Mouse (Mus musculus): Measurements from ENCODE around the gene Slc22a29. TPM values are rescaled to one million over a fixed set of nuclear protein-coding genes. Genes with fewer than 3 reads are reported as not detected.

The Slc22a29 gene
- polyA plus RNA-seq, 1 experiment from 2014 or later: 0.45 TPM

Other genes starting within 250 kb of the Slc22a29 start
- gene Slc22a28, start 86.9 kb downstream of the Slc22a29 start, polyA plus RNA-seq (2015; fragmentation: Nextera tagmentation; extraction: Ambion mirVana): not detected in 2 replicates
- not detected in 2 replicates for gene Slc22a30, start 186.2 kb upstream of the Slc22a29 start, polyA plus RNA-seq (2015; fragmentation: Nextera tagmentation; extraction: Ambion mirVana)

Measured in stomach, embryonic 16.5 days (tissue).